Mouse (Mus musculus) heart, postnatal 10 days (tissue): Measurements from ENCODE around the gene Cxcl12. TPM values are rescaled to one million over a fixed set of nuclear protein-coding genes. Genes with fewer than 3 reads are reported as not detected.

Experiments used
- DNase-seq, 2 experiments: peaks; one replicate each; pipeline ENCODE4 v3.0.0; 2021
- intact Hi-C: fragments of 180-260 bp; cut with DNase I; formaldehyde crosslinking; loops from one replicate; pipeline ENCODE4 v1.15.1; 2025
- total RNA-seq, 2 experiments: library from RNA; stranded (reverse); gene quantifications; 2 replicates each; pipeline ENCODE4 v1.2.3; 2021

Gene Cxcl12
- 100 to 1,000 TPM; 147 to 151 TPM for total RNA-seq

DNA sequence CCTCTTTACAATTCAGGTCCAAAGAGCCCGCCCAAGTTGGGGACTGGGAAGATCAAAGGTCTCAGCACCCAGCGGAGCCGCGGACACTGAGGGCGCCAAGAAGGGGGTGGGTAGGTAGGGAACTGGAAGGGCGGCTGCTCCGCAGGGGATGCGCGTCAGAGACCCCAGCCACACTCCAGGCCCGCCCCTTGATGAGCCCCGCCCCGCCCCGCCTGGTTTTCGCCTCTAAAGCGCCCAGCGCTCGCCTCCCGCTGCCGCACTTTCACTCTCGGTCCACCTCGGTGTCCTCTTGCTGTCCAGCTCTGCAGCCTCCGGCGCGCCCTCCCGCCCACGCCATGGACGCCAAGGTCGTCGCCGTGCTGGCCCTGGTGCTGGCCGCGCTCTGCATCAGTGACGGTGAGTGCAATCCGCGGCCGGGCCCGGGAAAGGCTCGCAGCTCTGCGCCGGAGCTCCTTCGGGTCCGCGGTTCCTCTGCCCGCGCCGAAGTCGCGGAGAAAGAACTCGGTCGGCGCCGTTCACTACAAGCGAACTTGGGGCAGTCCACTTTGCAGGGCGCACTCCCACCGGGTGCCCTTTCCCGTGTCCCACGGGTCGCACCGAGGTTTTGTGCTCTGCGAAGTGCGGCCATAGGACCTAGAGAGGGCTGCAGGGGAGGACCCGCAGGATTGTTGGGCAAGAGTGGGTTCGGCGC is at the start of gene Cxcl12:
Cxcl12 (plus strand) TSS at position 215 of the 691 bp plus-strand sequence.
- peak; percentile 78 to 80 for DNase-seq
- intact Hi-C loops, result loop anchor here (5.0 to 10.0 kb wide), 4 partner anchors 201 to 514 kb away; partner anchors contain the start of gene Depp1

DNA sequence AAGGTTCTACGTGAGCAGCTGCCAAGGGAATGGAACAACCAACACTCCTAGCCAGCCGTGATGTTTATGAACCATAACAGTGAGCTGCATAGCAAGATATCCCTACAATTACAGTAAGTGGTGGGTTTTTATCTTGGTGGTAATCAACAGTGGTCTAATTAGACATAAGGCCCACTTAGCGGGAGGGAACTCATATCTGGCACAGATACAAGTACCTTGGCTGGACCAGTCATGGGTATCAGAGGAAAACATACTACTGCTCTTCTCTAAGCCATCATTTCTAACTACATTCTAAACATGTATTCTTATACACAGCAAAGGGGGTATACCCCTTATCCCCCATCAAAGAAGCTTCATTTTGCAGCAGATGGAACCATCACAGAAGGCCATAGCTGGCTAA is 46.3 kb upstream of the Cxcl12 start:
- intact Hi-C loops, result no loop called here
- DNase-seq, result no peak

DNA sequence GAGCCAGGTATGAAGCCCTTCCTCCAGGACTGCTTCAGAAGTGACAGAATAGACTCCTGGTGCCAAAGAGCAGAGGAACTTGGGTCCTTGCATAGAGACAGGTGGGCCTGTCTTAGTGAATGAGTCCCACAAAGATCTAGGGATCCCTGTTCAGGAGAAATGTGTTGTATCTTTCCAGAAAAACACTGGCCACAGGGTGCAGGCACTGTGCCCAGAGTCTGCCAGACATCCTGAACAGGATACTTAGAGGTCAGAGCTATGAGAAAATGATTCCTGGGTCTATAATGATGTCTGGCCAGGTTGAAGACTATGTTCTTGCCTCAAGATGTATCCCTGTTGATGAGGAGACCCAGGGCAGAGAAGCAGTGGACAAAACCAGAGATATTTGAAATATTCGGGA is 42.0 kb upstream of the Cxcl12 start:
- intact Hi-C loops, result no loop called here
- DNase-seq, result no peak

DNA sequence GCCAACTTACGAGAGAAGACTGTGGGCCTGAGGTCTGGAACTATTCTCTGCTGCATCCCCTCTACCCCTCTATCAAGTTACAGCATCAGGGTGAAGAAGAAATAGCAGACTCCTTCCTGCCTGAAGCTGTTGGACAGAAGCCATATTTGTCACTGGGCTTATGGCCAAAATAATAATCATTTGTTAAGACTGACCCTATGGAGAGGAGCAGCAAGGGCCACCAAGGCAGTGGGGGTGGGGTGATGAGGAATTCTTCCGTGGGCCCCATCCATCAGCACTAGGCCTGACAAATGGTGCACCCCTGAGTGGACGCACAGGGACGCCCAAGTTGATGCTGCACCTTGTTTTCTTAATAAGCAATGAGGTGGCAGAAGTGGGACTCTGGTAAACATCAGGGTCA is 38.9 kb upstream of the Cxcl12 start:
- intact Hi-C loops, result no loop called here
- peak in 1 of 2 experiments; percentile 30 for DNase-seq

DNA sequence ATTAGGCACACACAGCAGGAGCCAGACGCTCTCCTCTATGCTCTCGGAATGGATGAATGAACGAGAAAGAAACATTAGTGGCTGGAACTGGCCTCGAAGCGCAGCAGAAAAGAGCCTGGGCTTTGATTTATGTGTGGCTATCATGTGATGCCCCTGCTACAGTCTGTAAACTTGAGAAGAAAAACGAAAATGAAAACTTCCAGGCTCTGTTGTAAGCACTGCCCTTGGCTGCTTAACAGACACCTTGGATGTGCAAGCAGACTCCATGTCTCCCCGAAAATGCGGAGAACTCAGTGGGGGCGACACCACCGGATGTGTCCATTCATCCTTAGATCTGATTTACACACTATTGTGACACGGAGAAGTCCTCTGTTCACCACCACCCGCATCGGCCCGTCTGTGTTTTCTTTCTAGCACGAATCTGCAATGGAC is 37.6 kb upstream of the Cxcl12 start:
- DNase-seq, result no peak
- intact Hi-C loops, result no loop called here

DNA sequence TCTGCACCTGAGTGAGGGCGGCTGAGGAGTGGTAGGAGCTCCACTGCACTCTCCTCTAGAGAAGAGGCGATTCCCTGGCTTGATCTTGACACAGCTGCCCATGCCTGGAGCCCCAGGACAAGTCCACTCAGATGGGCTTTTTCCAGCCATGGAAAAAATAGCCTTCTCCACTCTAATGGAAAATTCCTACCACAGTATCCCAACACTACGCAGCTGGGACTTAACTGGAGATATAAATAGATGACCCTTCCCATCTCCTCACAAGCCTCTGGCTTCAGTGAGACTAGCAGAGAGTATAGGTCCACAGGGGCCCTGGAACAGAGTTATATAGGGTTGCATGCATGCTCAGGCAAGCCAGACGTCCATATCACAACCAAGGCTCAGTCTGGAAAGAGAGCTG is 33.8 kb upstream of the Cxcl12 start:
- intact Hi-C loops, result no loop called here
- peak; percentile 33 to 36 for DNase-seq

DNA sequence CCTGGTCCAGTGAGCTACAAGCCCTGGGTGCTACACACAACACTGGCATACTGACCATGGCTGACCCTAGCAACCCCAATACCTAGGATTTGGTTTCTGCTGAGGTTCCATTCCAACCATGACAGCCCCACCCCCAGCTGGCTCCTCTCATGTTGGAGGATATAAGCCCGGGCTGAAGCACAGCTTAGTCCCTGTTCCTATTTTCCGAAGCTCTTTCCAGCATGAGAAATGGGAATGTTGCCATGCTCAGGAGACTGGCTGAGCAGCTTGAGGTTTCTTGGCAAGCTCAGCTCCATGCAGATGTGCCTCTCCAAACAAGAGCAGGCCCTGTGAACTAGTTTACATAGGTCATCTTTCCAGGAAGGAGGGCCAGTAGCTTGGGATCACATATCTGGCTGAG is 30.6 kb upstream of the Cxcl12 start:
- DNase-seq, result peak; percentile 61 to 68
- intact Hi-C loops, result no loop called here

DNA sequence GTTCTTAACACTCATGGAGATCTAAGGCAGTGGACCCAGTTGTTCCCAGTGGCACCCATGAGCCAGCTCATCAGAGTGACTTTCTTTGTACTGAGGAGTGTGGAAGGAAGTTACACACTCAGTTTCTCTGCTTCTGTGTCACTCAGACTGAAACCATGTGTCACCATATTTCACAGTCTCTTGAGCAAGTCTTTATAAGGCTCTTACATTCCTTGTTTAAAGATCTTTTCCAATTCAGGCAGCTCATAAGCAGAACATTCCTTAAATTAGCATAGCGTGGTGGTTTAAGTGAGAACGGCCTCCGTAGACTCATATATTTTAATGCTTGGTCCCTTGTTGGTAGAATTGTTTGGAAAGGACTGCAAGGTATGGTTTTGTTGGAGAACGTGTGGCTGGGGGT is 27.4 kb upstream of the Cxcl12 start:
- no peak for DNase-seq
- intact Hi-C loops, result no loop called here

DNA sequence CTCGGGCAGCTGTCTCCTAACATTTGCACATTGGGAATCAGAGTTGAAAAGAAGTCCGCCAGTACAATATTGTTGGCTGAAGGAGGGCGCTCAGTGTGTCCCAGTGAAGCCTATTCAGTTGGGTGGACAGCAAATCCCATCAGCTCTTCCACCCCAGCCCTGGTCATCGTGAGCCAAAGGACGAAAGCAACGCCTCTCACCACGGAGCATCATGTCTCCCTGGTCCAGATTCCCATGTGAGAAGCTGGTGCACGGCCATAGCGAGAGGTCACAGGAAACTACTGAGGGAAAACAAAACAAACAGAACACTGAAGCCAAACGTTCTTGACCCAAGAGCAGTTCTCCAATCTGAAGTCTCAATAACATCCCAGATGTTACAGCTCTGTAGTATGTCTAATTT is 21.4 kb upstream of the Cxcl12 start:
- intact Hi-C loops, result no loop called here
- DNase-seq, result no peak

DNA sequence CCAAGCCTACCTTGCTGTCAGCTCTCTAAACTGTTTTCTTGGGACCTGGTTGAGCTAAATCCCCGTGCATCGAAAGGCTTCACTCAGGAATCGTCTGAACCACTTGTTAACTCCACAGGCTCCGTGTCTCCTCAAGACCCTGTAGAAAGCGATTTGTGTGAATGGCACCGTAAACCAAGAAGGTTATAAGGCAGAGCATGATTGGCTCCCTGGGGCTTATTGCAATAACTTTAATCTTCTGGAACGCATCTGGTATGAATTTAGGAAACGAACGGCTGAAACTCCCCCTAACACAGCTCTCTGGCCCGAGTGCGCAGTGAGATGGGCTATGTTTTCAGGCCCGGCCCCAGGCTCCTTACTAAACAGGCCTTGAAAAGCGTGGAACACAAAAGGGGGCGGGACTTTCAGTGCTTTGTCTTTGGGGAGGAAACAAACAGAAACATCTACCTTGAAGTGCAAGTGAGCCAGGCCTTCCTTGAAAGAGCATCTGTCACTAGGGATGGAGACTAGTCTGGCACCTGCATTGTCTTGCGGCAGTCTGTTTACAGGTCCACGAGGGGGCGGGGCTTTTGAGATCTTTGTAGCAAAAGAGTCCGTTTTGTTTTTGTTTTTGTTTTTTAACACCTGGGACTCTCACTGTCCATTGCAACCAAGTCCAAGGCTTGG is 16.7 kb upstream of the Cxcl12 start:
- intact Hi-C loops, result no loop called here
- DNase-seq, result no peak

DNA sequence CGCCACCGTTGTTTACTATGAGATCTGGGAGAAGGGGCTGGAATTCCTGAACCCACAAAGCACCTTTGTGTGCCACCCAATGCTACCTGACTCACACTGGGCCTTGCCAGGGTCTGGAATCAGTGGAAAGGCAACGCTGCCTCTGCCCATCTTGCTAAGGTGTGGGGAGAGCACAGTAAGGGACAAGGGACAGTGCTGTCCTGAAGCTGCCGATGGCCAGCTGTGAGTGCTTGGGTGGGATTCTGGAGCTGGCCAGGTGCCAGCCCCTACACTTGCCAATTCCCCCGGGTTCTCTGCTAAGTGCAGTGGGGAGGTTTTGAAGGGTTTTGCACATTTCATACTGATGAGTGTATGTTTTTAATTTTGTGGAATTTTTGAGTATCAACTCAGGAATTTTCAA is 15.3 kb upstream of the Cxcl12 start:
- intact Hi-C loops, result no loop called here
- DNase-seq, result no peak

DNA sequence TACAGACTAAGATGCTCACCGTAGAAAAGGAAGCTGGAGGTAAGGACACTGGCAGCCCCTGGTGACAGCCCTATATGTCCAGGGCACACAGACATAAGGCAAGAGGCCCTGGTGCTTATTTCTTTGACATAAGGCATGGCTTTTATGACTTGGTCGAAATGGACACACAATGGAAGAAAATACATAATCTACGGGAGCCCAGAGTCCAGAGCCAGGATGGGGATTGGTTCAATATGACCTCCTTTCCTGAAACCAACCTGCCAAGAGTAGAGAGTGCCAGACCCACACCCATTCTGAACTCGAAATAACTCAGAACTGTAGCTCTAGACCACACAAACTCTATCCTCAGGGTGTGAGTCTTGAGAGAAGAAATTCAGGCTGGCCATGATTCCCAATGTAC is 11.5 kb upstream of the Cxcl12 start:
- no peak for DNase-seq

DNA sequence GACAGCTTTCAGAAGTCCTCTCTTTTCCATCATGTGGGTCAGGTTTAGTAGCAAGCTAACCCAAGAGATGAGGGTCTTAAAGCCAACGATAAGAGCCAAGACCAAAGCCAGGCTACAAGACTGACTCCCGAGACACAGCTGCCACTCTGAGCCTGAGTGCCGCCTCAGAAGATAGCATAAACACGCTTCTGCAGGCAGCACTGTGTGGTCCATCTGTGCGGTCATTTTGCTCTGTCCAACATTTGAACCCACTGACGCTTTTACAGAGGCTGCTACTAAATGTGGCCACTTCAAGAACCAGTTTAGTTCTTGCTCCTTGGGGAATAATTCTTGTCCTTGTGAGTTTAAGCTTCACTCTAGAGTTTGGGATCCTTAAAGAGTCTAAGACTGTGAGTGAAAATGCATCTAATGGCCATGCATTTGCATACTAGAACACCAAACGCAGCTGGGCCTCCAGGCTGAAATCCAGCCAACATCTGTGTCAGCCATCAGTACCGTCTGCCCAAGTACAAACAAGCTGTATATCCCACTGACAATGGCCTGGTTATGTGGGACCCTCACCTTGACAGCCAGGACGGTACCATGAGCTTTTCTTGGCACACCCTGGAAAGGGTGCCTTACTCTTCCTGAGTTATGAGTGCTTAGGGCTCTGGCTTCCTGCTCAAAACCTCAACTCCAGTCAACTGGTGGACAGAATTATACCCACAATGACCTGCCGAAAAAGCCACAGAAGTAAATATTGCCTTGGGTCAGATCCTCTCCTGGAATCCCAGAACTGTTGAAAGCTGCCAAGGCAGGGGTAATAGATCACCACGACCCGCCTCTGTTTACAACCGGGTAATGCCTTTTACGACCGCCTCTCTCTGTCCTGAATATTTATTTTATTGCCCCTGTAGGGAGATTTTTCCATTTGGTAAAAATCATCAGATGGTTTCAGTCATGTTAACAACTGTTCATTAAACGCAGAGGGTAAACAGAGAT is 8.3 kb upstream of the Cxcl12 start:
- intact Hi-C loops, result loop anchor here (10.0 kb wide), 1 partner anchor 505 kb away; the partner anchor contains the start of gene Depp1
- no peak for DNase-seq

More for the DNA sequence above, 11.5 kb upstream of the Cxcl12 start:
- intact Hi-C loops, result no loop called here

DNA sequence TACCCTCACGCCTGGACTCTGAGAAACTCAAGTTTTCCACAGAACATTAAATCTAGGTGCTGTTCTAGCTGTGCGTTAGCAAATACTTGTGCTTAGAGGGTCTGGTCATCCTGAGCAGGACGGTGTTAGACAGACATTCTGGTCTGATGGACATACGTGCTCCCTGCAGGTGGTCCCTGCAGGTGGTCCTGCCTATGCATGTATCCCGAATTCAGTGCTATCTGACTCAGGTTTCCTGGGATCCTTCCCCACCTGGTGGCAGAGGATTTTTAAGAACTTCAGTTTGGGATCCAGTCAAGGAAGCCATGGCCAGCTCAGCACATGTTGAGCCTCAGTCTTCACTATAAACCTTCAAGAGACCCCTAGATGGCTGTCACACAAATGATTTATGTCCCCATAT is 4.8 kb upstream of the Cxcl12 start:
- DNase-seq, result no peak
- intact Hi-C loops, result loop anchor here (10.0 kb wide), 1 partner anchor 509 kb away; the partner anchor contains the start of gene Depp1

DNA sequence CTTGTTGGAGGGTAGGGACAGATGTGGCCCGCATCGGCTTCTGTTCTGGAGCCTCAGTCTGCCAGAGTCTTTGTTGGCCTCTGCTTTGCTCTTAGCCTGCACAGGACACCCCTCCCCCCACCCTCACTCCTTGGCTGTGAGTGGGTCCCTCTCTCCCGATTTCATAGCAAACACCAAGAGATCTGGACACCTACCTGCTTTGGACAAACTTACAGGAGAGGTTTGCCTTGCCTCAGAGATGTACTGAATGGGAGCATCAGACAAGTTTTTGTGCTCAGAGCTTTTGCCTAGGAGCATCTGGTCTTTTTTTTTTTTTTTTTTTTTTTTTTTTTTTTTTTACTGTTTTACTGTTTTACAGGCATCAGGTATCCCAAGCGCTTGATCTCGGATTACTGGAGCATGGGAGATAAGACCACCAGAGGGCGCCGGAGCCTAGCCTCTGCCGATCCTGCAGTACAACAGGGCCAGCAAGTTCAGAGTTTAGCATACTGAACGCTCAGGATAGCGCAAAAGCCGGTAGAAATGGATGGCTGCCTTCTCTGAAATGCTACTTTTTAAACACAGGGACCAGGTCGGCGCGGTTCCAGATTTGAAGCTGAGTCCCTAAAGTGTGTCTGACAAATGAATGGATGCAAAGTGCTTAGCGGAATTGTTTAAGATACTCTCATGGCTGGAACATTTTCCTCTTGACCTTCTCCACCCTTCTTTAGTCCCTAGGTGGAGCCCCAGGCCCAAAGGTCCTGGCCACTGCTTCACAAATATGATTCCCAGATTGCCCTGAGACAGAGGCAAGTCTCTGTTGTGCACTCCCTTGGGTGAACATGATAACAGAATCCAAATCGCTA is 1.5 kb upstream of the Cxcl12 start:
- DNase-seq, result peak; percentile 90 to 94
- intact Hi-C loops, result loop anchor here (1.0 to 10.0 kb wide), 6 partner anchors 200 to 658 kb away; partner anchors contain the start of gene Depp1

DNA sequence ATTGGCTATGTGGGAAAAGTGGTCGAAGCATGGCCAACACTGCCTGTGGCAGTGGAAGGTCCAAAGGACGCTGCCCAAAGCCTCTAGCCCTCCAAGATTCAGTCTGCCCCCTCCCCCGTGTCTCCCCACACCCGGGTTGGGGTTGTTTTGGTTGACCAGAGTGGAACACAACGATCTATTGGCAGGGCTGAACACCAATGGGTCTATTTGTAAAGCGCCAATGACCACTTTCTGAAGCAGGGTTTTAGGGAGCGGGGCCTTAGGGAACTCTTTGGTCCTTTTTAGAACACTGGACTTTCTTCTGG is 957 bp upstream of the Cxcl12 start:
- intact Hi-C loops, result loop anchor here (1.0 to 10.0 kb wide), 6 partner anchors 200 to 658 kb away; partner anchors contain the start of gene Depp1
- no peak for DNase-seq

DNA sequence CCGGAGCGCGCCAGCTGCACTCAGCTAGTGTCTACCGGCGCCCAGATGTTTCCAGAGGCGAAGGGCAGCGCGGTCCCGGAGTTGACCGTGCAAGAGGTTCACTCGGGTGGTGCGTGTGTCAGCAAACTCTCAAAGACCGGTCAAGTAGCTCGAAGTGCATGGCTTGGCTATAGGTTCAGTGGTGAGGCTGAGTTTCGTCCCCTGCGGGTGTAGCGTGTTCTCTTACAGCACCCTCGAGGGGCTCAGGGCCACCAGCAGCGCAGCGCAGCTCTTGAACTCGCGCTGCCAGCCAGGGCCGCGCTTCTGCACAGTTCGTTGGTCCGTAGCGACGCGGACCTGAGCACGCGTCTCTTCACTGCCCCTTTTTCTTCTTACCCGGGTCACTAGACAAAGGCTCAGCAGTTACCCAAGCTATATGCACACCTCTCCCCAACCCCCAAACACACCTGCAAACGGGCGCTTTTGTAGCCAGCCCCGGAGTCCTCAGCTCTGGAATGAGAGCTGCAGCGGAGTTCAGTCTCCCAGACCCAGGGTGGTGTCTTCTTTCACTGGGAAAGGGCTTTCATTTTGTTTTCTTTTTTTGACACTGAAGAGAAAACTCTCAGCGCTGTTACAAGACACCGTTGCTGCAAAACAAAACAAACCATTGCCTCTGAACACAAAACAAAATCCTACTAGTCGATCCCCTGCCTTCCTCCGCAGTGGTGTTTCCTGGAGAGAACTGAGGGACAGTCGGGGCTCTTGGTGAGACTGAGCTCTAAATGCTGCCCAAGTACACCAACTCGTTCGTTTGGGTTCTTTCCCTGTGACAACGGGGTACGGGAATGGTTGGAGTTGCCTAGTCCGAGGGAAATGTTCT is 945 bp downstream of the Cxcl12 start:
- intact Hi-C loops, result loop anchor here (5.0 to 10.0 kb wide), 4 partner anchors 202 to 514 kb away; partner anchors contain the start of gene Depp1
- DNase-seq, result peak; percentile 32 to 41

DNA sequence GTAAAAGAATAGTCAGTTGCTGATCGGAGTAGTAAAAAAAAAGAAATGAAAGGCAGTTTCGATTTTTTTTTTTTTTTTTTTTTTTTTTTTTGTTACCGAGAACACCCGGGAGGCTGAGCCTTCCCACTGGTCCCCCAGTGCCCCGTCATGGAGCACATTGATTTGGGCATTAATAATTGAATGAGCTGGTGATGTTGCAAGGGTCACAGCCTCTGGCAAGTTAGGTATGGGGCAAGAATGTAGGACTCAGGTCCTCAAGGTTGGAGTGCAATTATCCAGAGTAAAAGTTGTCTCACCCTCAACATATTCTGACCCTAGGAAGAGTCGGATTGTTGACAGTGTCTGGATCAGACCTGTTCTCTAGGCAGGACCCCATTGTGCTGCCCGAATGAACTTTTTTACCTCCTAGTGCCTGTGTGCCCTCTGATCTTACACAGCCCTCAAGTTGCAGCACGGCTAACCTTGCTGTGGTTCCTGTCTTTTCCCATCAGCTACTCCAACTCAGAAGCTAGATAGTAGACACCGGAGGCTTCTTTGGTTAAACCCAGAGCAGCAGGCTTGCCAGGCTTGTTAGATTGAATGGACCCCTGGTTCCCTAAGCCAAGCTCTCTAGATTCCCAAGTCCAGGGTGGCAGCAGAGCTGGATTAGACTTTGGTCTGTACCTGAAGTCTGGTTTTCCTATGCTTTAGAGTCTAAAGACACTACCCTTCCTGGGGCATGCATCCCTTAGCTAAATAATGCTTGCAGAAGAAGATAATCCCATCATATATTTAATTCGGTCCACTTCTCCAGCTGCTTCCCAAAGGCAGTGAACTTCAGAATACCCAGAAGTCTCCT is 1.8 kb downstream of the Cxcl12 start:
- DNase-seq, result no peak
- intact Hi-C loops, result loop anchor here (5.0 to 10.0 kb wide), 9 partner anchors 203 to 515 kb away; partner anchors contain the start of gene Depp1
